Mouse (Mus musculus): Measurements from ENCODE around the gene Npm1.

Npm1 gene

GRCm38 (mm10) chr11:33179802-33180201 lies 16.8 kb upstream of the Npm1 start:
- no peak for DNase-seq

GRCm38 (mm10) chr11:33176525-33177245 lies 13.7 kb upstream of the Npm1 start:
- peak; percentile 86 for DNase-seq

- no peak for DNase-seq
Observed at GRCm38 (mm10) chr11:33175768-33176167, 12.8 kb upstream of the Npm1 start.

- DNase-seq, result peak; percentile 67
Observed at GRCm38 (mm10) chr11:33170489-33170888, 7.5 kb upstream of the Npm1 start.

GRCm38 (mm10) chr11:33162211-33162997 lies 602 bp downstream of the Npm1 start:
- peak; percentile 87 for DNase-seq

- no peak for DNase-seq
Observed at GRCm38 (mm10) chr11:33159741-33160140, 3.3 kb downstream of the Npm1 start.

GRCm38 (mm10) chr11:33157453-33158196 lies 5.4 kb downstream of the Npm1 start:
- DNase-seq, result no peak

GRCm38 (mm10) chr11:33156436-33157015 lies 6.5 kb downstream of the Npm1 start:
- no peak for DNase-seq

- no peak for DNase-seq
Observed at GRCm38 (mm10) chr11:33154459-33154858, 8.5 kb downstream of the Npm1 start.

- DNase-seq, result no peak
Observed at GRCm38 (mm10) chr11:33152997-33153396, 10.0 kb downstream of the Npm1 start.

- DNase-seq, result no peak
Observed at GRCm38 (mm10) chr11:33151780-33152145, 11.2 kb downstream of the Npm1 start.

GRCm38 (mm10) chr11:33151128-33151779 lies 11.8 kb downstream of the Npm1 start:
- DNase-seq, result no peak

GRCm38 (mm10) chr11:33150364-33150763 lies 12.6 kb downstream of the Npm1 start:
- DNase-seq, result no peak

GRCm38 (mm10) chr11:33149453-33149852 lies 13.6 kb downstream of the Npm1 start:
- no peak for DNase-seq

- no peak for DNase-seq
Observed at GRCm38 (mm10) chr11:33149088-33149436, 13.9 kb downstream of the Npm1 start.

GRCm38 (mm10) chr11:33148338-33149087 lies 14.5 kb downstream of the Npm1 start:
- peak; percentile 94 for DNase-seq

GRCm38 (mm10) chr11:33147572-33148337 lies 15.3 kb downstream of the Npm1 start:
- peak; percentile 80 for DNase-seq

- DNase-seq, result peak; percentile 72
Observed at GRCm38 (mm10) chr11:33147171-33147571, 15.8 kb downstream of the Npm1 start, which contains the start of gene Fgf18. Gene Fgf18, minus strand, starts transcription at chr11:33147400.

GRCm38 (mm10) chr11:33146651-33147131 lies 16.3 kb downstream of the Npm1 start:
- peak; percentile 39 for DNase-seq

- DNase-seq, result peak; percentile 44
Observed at GRCm38 (mm10) chr11:33146143-33146497, 16.9 kb downstream of the Npm1 start.

Measured in embryo, embryonic 11 days (tissue).